Mouse (Mus musculus) limb, embryonic 12.5 days (tissue): ENCODE measurements around the gene Slc39a11. TPM values are rescaled to one million over a fixed set of nuclear protein-coding genes. Genes with fewer than 3 reads are reported as not detected.

Experiments
- ATAC-seq: fragments of 200-750 bp; cut with Nextera tagmentation; 2 replicates; pipeline ENCODE4 v1.8.0; 2017; ENCODE audit warnings: low read depth, moderate TSS enrichment; ENCODE audit not compliant: insufficient number of reproducible peaks, insufficient read depth, low FRiP score, low TSS enrichment
- H3K27ac ChIP-seq: fragments of 300-500 bp; sonication (generic); 2 replicates; pipeline ENCODE4 v1.5.1; 2016; ENCODE audit warnings: mild to moderate bottlenecking, moderate library complexity
- H3K27me3 ChIP-seq: fragments of 300-500 bp; sonication (generic); 2 replicates; pipeline ENCODE4 v1.6.1; 2016; ENCODE audit warnings: mild to moderate bottlenecking, moderate library complexity
- H3K36me3 ChIP-seq: fragments of 300-500 bp; sonication (generic); 2 replicates; pipeline ENCODE4 v1.6.1; 2016; ENCODE audit warnings: mild to moderate bottlenecking, moderate library complexity
- H3K4me1 ChIP-seq: fragments of 300-500 bp; sonication (generic); replicated peaks from 2 replicates; pipeline ENCODE4 v1.6.1; 2016
- H3K4me2 ChIP-seq: fragments of 300-500 bp; sonication (generic); 2 replicates; pipeline ENCODE4 v1.6.1; 2016; ENCODE audit warnings: mild to moderate bottlenecking, moderate library complexity
- H3K4me3 ChIP-seq: fragments of 300-500 bp; sonication (generic); replicated peaks from 2 replicates; pipeline ENCODE4 v1.5.1; 2016; ENCODE audit warnings: mild to moderate bottlenecking
- H3K9ac ChIP-seq: fragments of 300-500 bp; sonication (generic); replicated peaks from 2 replicates; pipeline ENCODE4 v1.6.1; 2016; ENCODE audit warnings: mild to moderate bottlenecking, moderate library complexity
- H3K9me3 ChIP-seq: fragments of 300-500 bp; sonication (generic); 2 replicates; pipeline ENCODE4 v1.6.1; 2016; ENCODE audit warnings: mild to moderate bottlenecking, moderate library complexity
- WGBS: fragments of 180-500 bp; shearing (Covaris S2); methylation state at CpG from one replicate; pipeline ENCODE4 v1.1.7; 2016; 5-methylcytosine and 5-hydroxymethylcytosine counted together
- polyA plus RNA-seq: library from polyadenylated mRNA; unstranded; fragments of >200 nt; fragmentation: Nextera tagmentation; extraction: Ambion mirVana; gene quantifications from 2 replicates; pipeline ENCODE4 v1.2.1, GENCODE M21; 2016

Gene Slc39a11
- polyA plus RNA-seq, 1 experiment from 2014 or later = 17.9 TPM

- no peak overlapping the region for H3K4me2 ChIP-seq
- no peak for ATAC-seq
- 81% methylated on average over 7 of the region's 7 CpGs for WGBS
- no peak overlapping the region for H3K4me3 ChIP-seq
- no peaks in the 10 kb centered on the region for H3K9me3 ChIP-seq
- no peaks in the 10 kb centered on the region for H3K27me3 ChIP-seq
- H3K4me1 ChIP-seq = no peaks in the 10 kb centered on the region
- no peak overlapping the region for H3K9ac ChIP-seq
- H3K27ac ChIP-seq = no peak overlapping the region
- no peaks in the 10 kb centered on the region for H3K36me3 ChIP-seq
These were observed 17.6 kb downstream of the Slc39a11 start for GRCm38 (mm10) chr11:113632303-113632702.

- H3K9me3 ChIP-seq = no peaks in the 10 kb centered on the region
- ATAC-seq = no peak
- no peaks in the 10 kb centered on the region for H3K36me3 ChIP-seq
- H3K4me2 ChIP-seq = no peak overlapping the region
- no peaks in the 10 kb centered on the region for H3K4me1 ChIP-seq
- no peaks in the 10 kb centered on the region for H3K27me3 ChIP-seq
- no peak overlapping the region for H3K9ac ChIP-seq
- no peak overlapping the region for H3K27ac ChIP-seq
- WGBS = 81% methylated on average over 8 of the region's 8 CpGs
- H3K4me3 ChIP-seq = no peak overlapping the region
These were observed 18.0 kb downstream of the Slc39a11 start for GRCm38 (mm10) chr11:113631862-113632261.

GRCm38 (mm10) chr11:113631302-113631701 is 18.6 kb downstream of the Slc39a11 start:
- Histone ChIP-seq H3K27ac (no peak overlapping the region), H3K4me1 (no peaks in the 10 kb centered on the region), H3K9me3 (no peaks in the 10 kb centered on the region), H3K9ac (no peak overlapping the region), H3K27me3 (no peaks in the 10 kb centered on the region), H3K4me3 (no peak overlapping the region), H3K36me3 (no peaks in the 10 kb centered on the region), H3K4me2 (no peak overlapping the region)
- no peak for ATAC-seq
- WGBS = 85% methylated on average over 7 of the region's 8 CpGs

GRCm38 (mm10) chr11:113630642-113631041 is 19.2 kb downstream of the Slc39a11 start:
- no peaks in the 10 kb centered on the region for H3K4me1 ChIP-seq
- H3K4me2 ChIP-seq = no peak overlapping the region
- no peak overlapping the region for H3K9ac ChIP-seq
- H3K27me3 ChIP-seq = no peaks in the 10 kb centered on the region
- WGBS = 65% methylated on average over 7 of the region's 7 CpGs
- H3K9me3 ChIP-seq = no peaks in the 10 kb centered on the region
- H3K27ac ChIP-seq = no peak overlapping the region
- no peaks in the 10 kb centered on the region for H3K36me3 ChIP-seq
- ATAC-seq = no peak
- no peak overlapping the region for H3K4me3 ChIP-seq

- H3K27me3 ChIP-seq = no peaks in the 10 kb centered on the region
- H3K36me3 ChIP-seq = 0 out of 2 replicates have a peak, but pooled peaks cover 8% of the 10 kb centered on the region
- H3K27ac ChIP-seq = no peak overlapping the region
- WGBS = 49% methylated on average over 4 of the region's 4 CpGs
- no peaks in the 10 kb centered on the region for H3K4me1 ChIP-seq
- ATAC-seq = no peak
- no peak overlapping the region for H3K4me2 ChIP-seq
- no peaks in the 10 kb centered on the region for H3K9me3 ChIP-seq
- H3K4me3 ChIP-seq = no peak overlapping the region
- H3K9ac ChIP-seq = no peak overlapping the region
These were observed 22.1 kb downstream of the Slc39a11 start for GRCm38 (mm10) chr11:113627785-113628184.

- Histone ChIP-seq H3K9ac (no peak overlapping the region), H3K36me3 (0 out of 2 replicates have a peak, but pooled peaks cover 8% of the 10 kb centered on the region), H3K27ac (no peak overlapping the region), H3K4me1 (peaks cover under 1% of the 10 kb centered on the region; the same call in 1 of the 2 replicates), H3K9me3 (no peaks in the 10 kb centered on the region), H3K4me2 (no peak overlapping the region), H3K4me3 (no peak overlapping the region), H3K27me3 (peaks cover 17% of the 10 kb centered on the region)
- WGBS = 88% methylated on average over 18 of the region's 18 CpGs
- no peak for ATAC-seq
These were observed 24.4 kb downstream of the Slc39a11 start for GRCm38 (mm10) chr11:113625437-113625836.

GRCm38 (mm10) chr11:113622028-113622427 is 27.9 kb downstream of the Slc39a11 start:
- WGBS = 87% methylated on average over 4 of the region's 4 CpGs
- H3K4me3 ChIP-seq = no peak overlapping the region
- H3K36me3 ChIP-seq = 0 out of 2 replicates have a peak, but pooled peaks cover 8% of the 10 kb centered on the region
- ATAC-seq = no peak
- H3K27ac ChIP-seq = no peak overlapping the region
- H3K27me3 ChIP-seq = peaks cover 51% of the 10 kb centered on the region
- H3K9me3 ChIP-seq = no peaks in the 10 kb centered on the region
- peaks cover 24% of the 10 kb centered on the region for H3K4me1 ChIP-seq
- H3K9ac ChIP-seq = no peak overlapping the region
- H3K4me2 ChIP-seq = no peak overlapping the region

- Histone ChIP-seq H3K9ac (no peak overlapping the region), H3K27me3 (peaks cover 51% of the 10 kb centered on the region), H3K36me3 (0 out of 2 replicates have a peak, but pooled peaks cover 8% of the 10 kb centered on the region), H3K27ac (no peak overlapping the region), H3K4me1 (peaks cover 24% of the 10 kb centered on the region), H3K9me3 (no peaks in the 10 kb centered on the region), H3K4me2 (no peak overlapping the region), H3K4me3 (no peak overlapping the region)
- WGBS = 60% methylated on average over 2 of the region's 2 CpGs
- no peak for ATAC-seq
These were observed 28.9 kb downstream of the Slc39a11 start for GRCm38 (mm10) chr11:113621001-113621400.

- Histone ChIP-seq H3K4me1 (peaks cover 24% of the 10 kb centered on the region), H3K4me3 (peak overlapping the region; percentile 51), H3K27me3 (peaks cover 57% of the 10 kb centered on the region), H3K27ac (no peak overlapping the region), H3K36me3 (0 out of 2 replicates have a peak, but pooled peaks cover 3% of the 10 kb centered on the region), H3K9ac (peak overlapping the region; percentile 57), H3K4me2 (peak overlapping the region; percentile 92), H3K9me3 (no peaks in the 10 kb centered on the region)
- 2% methylated on average over 31 of the region's 31 CpGs for WGBS
- 0 out of 2 replicates have a peak, but pooled peaks have one; percentile 6 for ATAC-seq
These were observed 30.3 kb downstream of the Slc39a11 start for GRCm38 (mm10) chr11:113619420-113620080.

- Histone ChIP-seq H3K9ac (peak within 1 kb of the TSS; percentile 57), H3K4me3 (peak within 1 kb of the TSS; percentile 51), H3K27ac (no peak within 1 kb of the TSS), H3K4me2 (peak within 1 kb of the TSS; percentile 92), H3K27me3 (peaks cover 57% of the 10 kb centered on the region), H3K36me3 (no peaks in the 10 kb centered on the region), H3K9me3 (no peaks in the 10 kb centered on the region), H3K4me1 (peaks cover 24% of the 10 kb centered on the region)
- peak; percentile 61 for ATAC-seq
- under 1% methylated on average over 54 of the region's 54 CpGs for WGBS
These were observed 31.0 kb downstream of the Slc39a11 start, which contains the start of gene Sstr2 for GRCm38 (mm10) chr11:113618672-113619419. Sstr2 (plus strand) TSS chr11:113619342.

GRCm38 (mm10) chr11:113618303-113618671 is 31.6 kb downstream of the Slc39a11 start:
- H3K27ac ChIP-seq = no peak overlapping the region
- H3K27me3 ChIP-seq = peaks cover 57% of the 10 kb centered on the region
- 22% methylated on average over 4 of the region's 4 CpGs for WGBS
- peak overlapping the region; percentile 51 for H3K4me3 ChIP-seq
- no peak overlapping the region; the same call in 1 of the 2 replicates for H3K9ac ChIP-seq
- no peaks in the 10 kb centered on the region for H3K9me3 ChIP-seq
- H3K36me3 ChIP-seq = no peaks in the 10 kb centered on the region
- no peak for ATAC-seq
- peak overlapping the region; percentile 92 for H3K4me2 ChIP-seq
- peaks cover 24% of the 10 kb centered on the region for H3K4me1 ChIP-seq
